Mouse (Mus musculus) C2C12 (cell line): Measurements from ENCODE around the gene Dscaml1. TPM values are rescaled to one million over a fixed set of nuclear protein-coding genes. Genes with fewer than 3 reads are reported as not detected.

Source experiments
- H3K27me3 ChIP-seq: one replicate; pipeline ENCODE4 v1.6.1; 2011; ENCODE audit not compliant: control insufficient read depth, insufficient read depth, insufficient read length
- H3K36me3 ChIP-seq: one replicate; pipeline ENCODE4 v1.6.1; 2011; ENCODE audit not compliant: control insufficient read depth, insufficient read depth
- H3K4me3 ChIP-seq: one replicate; pipeline ENCODE4 v1.5.1; 2011; ENCODE audit warnings: mild to moderate bottlenecking, control low read depth; ENCODE audit not compliant: poor library complexity, insufficient read depth, severe bottlenecking
- H3K79me2 ChIP-seq: one replicate; pipeline ENCODE4 v1.6.1; 2011; ENCODE audit not compliant: control insufficient read depth, insufficient read depth
- H3K79me3 ChIP-seq: one replicate; pipeline ENCODE4 v1.6.1; 2011; ENCODE audit warnings: low read depth, control low read depth
- H3ac ChIP-seq: one replicate; pipeline ENCODE3; 2011; ENCODE audit warnings: low read depth; ENCODE audit not compliant: control insufficient read depth, insufficient read length
- CEBPB ChIP-seq: IDR thresholded peaks from one replicate; pipeline ENCODE4 v1.6.1; 2011; ENCODE audit warnings: low read depth, mild to moderate bottlenecking, control low read depth, moderate library complexity
- CTCF ChIP-seq: IDR thresholded peaks from one replicate; pipeline ENCODE4 v1.5.1; 2011; ENCODE audit not compliant: control insufficient read depth, insufficient read depth, insufficient read length
- FOSL1 ChIP-seq: IDR thresholded peaks from one replicate; pipeline ENCODE4 v1.8.0; 2011; ENCODE audit warnings: mild to moderate bottlenecking, low read length; ENCODE audit not compliant: poor library complexity, insufficient read depth, severe bottlenecking
- MAX ChIP-seq: IDR thresholded peaks from one replicate; pipeline ENCODE4 v1.6.1; 2011; ENCODE audit warnings: mild to moderate bottlenecking, control low read depth
- MYOD1 ChIP-seq: IDR thresholded peaks from one replicate; pipeline ENCODE4 v1.6.1; 2011; ENCODE audit warnings: low read depth; ENCODE audit not compliant: control insufficient read depth, insufficient read length
- MYOG ChIP-seq: IDR thresholded peaks from one replicate; pipeline ENCODE4 v1.6.1; 2011; ENCODE audit not compliant: control insufficient read depth, insufficient read length; ENCODE audit errors: extremely low read depth
- USF1 ChIP-seq: IDR thresholded peaks from one replicate; pipeline ENCODE4 v1.6.1; 2011; ENCODE audit warnings: low read depth, mild to moderate bottlenecking, control low read depth, moderate library complexity
- polyA plus RNA-seq: library from polyadenylated mRNA; unstranded; fragments of >200 nt; fragmentation: generic; extraction: Trizol; gene quantifications from one replicate; pipeline ENCODE4 v1.2.1, GENCODE M21; 2012; ENCODE audit warnings: missing spikeins

The Dscaml1 gene
- polyA plus RNA-seq, 1 experiment = not detected

DNA sequence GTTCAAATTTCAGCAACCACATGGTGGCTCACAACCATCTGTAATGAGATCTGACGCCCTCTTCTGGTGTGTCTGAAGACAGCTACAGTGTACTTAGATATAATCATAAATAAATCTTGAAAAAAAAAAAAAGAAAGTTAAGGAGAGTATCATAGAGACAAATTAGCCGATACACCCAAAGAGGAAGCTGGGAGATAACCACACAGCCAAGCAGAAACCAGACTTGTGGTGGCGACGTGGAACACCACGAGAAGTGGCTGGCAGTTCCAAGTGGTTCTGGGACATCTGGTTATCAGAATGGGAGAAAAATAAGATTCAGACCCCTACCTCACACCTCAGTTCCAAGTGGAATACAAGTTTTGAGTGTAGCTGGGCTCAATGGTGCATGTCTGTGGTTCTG is 39.7 kb upstream of the Dscaml1 start:
- no peaks in the 10 kb centered on the region for H3K79me3 ChIP-seq
- no peaks in the 10 kb centered on the region for H3K27me3 ChIP-seq
- H3K36me3 ChIP-seq = no peaks in the 10 kb centered on the region
- no peak overlapping the region for H3ac ChIP-seq
- TF ChIP-seq FOSL1 = no peak
- TF ChIP-seq MAX = no peak
- no peak for TF ChIP-seq USF1
- TF ChIP-seq MYOG = no peak
- no peak for TF ChIP-seq CEBPB
- no peak for TF ChIP-seq MYOD1
- no peak for TF ChIP-seq CTCF
- H3K4me3 ChIP-seq = no peak overlapping the region
- H3K79me2 ChIP-seq = no peaks in the 10 kb centered on the region

- Histone ChIP-seq H3K36me3 (no peaks in the 10 kb centered on the region), H3K79me3 (no peaks in the 10 kb centered on the region), H3K27me3 (peaks cover 4% of the 10 kb centered on the region), H3K79me2 (no peaks in the 10 kb centered on the region), H3ac (no peak overlapping the region), H3K4me3 (no peak overlapping the region)
- TF ChIP-seq CTCF (peak; percentile 77), CEBPB (no peak), MAX (no peak)
Measured at GRCm38 (mm10) chr9:45388385-45388994, 37.9 kb upstream of the Dscaml1 start.

DNA sequence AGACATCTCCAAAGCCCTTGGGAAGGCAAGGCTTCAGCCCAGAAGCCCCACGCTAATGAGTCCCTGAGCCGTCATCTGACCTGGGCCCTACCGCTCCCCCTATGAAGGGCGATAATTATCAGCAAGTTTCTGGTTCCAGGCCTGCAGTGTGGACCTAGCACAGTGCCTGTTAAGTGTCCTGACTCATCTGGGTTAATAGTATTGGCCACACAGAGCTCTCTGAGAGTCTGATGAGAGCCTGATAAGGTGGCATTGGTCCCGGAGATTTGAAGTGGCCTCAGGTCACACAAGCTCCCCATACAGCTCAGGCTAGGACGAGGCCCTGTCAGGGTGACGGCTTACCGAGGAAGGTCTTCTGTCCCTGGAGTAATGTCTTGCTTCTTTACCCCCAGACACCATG is 36.8 kb upstream of the Dscaml1 start:
- no peak overlapping the region for H3ac ChIP-seq
- TF ChIP-seq FOSL1 = no peak
- no peak for TF ChIP-seq USF1
- TF ChIP-seq CTCF = no peak
- TF ChIP-seq CEBPB = no peak
- no peak for TF ChIP-seq MYOG
- TF ChIP-seq MYOD1 = no peak
- TF ChIP-seq MAX = no peak
- peaks cover 8% of the 10 kb centered on the region for H3K27me3 ChIP-seq
- no peaks in the 10 kb centered on the region for H3K79me2 ChIP-seq
- no peaks in the 10 kb centered on the region for H3K36me3 ChIP-seq
- H3K79me3 ChIP-seq = no peaks in the 10 kb centered on the region
- H3K4me3 ChIP-seq = no peak overlapping the region

DNA sequence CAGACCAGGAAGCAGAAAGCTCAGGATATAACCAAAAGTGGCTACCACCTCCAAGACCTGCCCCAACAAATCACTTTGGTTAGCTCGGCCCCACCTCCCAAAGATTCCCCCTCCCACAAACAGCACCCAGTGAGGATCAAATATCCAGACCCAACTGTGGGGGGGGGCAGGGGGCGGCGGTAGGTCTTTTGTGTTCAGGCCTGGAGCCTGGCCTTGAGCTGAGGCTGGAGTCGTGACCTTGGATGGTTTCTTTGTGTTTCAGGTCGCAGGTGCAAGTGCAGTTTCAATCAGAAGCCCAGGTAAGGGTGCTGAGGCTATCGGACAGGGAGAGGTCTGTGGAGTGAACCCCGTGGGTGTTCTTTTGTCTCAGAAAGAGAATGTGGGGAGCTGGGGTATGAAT is 35.1 kb upstream of the Dscaml1 start:
- H3K4me3 ChIP-seq = no peak overlapping the region

GRCm38 (mm10) chr9:45395218-45395617 is 31.2 kb upstream of the Dscaml1 start:
- TF ChIP-seq FOSL1 (no peak), CTCF (no peak), MAX (no peak), MYOG (no peak), CEBPB (no peak), MYOD1 (no peak), USF1 (no peak)
- Histone ChIP-seq H3ac (no peak overlapping the region), H3K79me3 (no peaks in the 10 kb centered on the region), H3K4me3 (no peak overlapping the region), H3K36me3 (no peaks in the 10 kb centered on the region), H3K27me3 (peaks cover 14% of the 10 kb centered on the region), H3K79me2 (no peaks in the 10 kb centered on the region)

More for the DNA sequence above, 35.1 kb upstream of the Dscaml1 start:
- Histone ChIP-seq H3K27me3 (peaks cover 8% of the 10 kb centered on the region), H3K79me3 (no peaks in the 10 kb centered on the region), H3ac (no peak overlapping the region), H3K79me2 (no peaks in the 10 kb centered on the region), H3K36me3 (no peaks in the 10 kb centered on the region)
- no peak for TF ChIP-seq MYOG
- TF ChIP-seq CTCF = no peak
- no peak for TF ChIP-seq MAX
- no peak for TF ChIP-seq USF1
- no peak for TF ChIP-seq CEBPB
- TF ChIP-seq MYOD1 = no peak
- TF ChIP-seq FOSL1 = no peak

DNA sequence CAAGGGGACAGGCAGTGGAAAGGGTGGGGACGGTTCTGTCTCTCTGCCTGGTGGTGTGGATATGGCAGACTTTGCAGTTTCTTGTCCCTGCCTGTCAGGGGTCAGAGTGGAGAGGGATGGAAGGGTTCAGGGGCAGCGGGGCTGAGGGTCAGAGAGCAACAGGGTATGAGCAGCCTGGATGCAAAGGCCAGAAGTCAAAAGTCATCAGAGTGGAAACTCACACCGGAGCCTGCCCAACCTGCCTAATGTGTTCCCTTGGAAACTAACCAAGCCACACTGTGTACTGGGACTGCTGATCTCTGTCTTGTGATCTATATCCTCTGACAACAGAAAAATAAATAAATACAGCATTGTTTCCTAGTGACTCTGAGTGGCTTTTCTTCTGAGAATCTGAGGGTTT is 30.6 kb upstream of the Dscaml1 start:
- TF ChIP-seq FOSL1 (no peak), CTCF (no peak), USF1 (no peak), MYOG (no peak), MAX (no peak), CEBPB (no peak), MYOD1 (no peak)
- H3ac ChIP-seq = no peak overlapping the region
- H3K79me3 ChIP-seq = no peaks in the 10 kb centered on the region
- no peaks in the 10 kb centered on the region for H3K79me2 ChIP-seq
- H3K36me3 ChIP-seq = no peaks in the 10 kb centered on the region
- no peak overlapping the region for H3K4me3 ChIP-seq
- peaks cover 14% of the 10 kb centered on the region for H3K27me3 ChIP-seq
